Comparison of ENCODE assay signal across 9 mouse cellular contexts in genomic region chr2:125506316-125507054, GRCm38 (mm10). TPM values are rescaled to one million over a fixed set of nuclear protein-coding genes. Genes with fewer than 3 reads are reported as not detected.
A peak's percentile ranks its signal among the peaks of the same experiment; 100 is the strongest.
DNase-seq lines count a peak whose midpoint lies in the region; ATAC-seq lines count a peak whose summit lies in the region.
"Had no signal": no experiment of that assay in that cellular context is flagged by ENCODE, and none has a peak within 500 bp of the region (broad histone marks: within the 10 kb centered on the region; RNA-seq: fewer than 3 reads in every experiment).

No protein-coding gene starts in this region.

- H3K36me3 ChIP-seq in embryonic facial prominence, embryonic 10.5 days (replicated peaks), result peaks cover 8% of the 10 kb centered on the region; the same call in 1 of the 2 replicates
- H3K36me3 ChIP-seq in heart, embryonic 13.5 days, result peaks cover 10% of the 10 kb centered on the region
- H3K36me3 ChIP-seq in stomach, embryonic 15.5 days, result no peaks in the 10 kb centered on the region

- peak overlapping the region; percentile 90 for H3K4me2 ChIP-seq in heart, embryonic 13.5 days
- H3K4me2 ChIP-seq in stomach, embryonic 15.5 days, result peak overlapping the region; percentile 89

- H3K27ac ChIP-seq in embryonic facial prominence, embryonic 10.5 days (replicated peaks), result peak overlapping the region; percentile 89
- peak overlapping the region; percentile 91 for H3K27ac ChIP-seq in heart, embryonic 13.5 days (replicated peaks)
- peak overlapping the region; percentile 94 for H3K27ac ChIP-seq in stomach, embryonic 15.5 days

- peaks cover 48% of the 10 kb centered on the region for H3K27me3 ChIP-seq in embryonic facial prominence, embryonic 10.5 days (replicated peaks; ENCODE audit: low read depth, poor library complexity, severe bottlenecking)
- 0 out of 2 replicates have a peak, but pooled peaks cover 9% of the 10 kb centered on the region for H3K27me3 ChIP-seq in heart, embryonic 13.5 days (replicated peaks)
- H3K27me3 ChIP-seq in stomach, embryonic 15.5 days (replicated peaks), result peaks cover 9% of the 10 kb centered on the region; the same call in 1 of the 2 replicates

- ATAC-seq in heart, embryonic 13.5 days (ENCODE audit: extremely low read depth, insufficient number of reproducible peaks, low FRiP score, low TSS enrichment), result peak; percentile 69
- peak; percentile 45 for ATAC-seq in megakaryocyte progenitor cell, adult 5-6 weeks (replicated peaks; ENCODE audit: poor library complexity)
- ATAC-seq in stomach, embryonic 15.5 days (ENCODE audit: insufficient read depth, low FRiP score, low read depth), result peak; percentile 85

- peak overlapping the region; percentile 74 for H3K4me3 ChIP-seq in embryonic facial prominence, embryonic 10.5 days
- H3K4me3 ChIP-seq in heart, embryonic 13.5 days, result peak overlapping the region; percentile 81
- H3K4me3 ChIP-seq in stomach, embryonic 15.5 days (replicated peaks), result peak overlapping the region; percentile 63

- under 1% methylated on average over 37 of the region's 37 CpGs for WGBS in embryonic facial prominence, embryonic 10.5 days
- under 1% methylated on average over 37 of the region's 37 CpGs for whole genome bisulfite sequencing in heart, embryonic 13.5 days
- 2% methylated on average over 37 of the region's 37 CpGs for WGBS in stomach, embryonic 15.5 days

- DNase-seq in retina, embryonic 14.5 days (ENCODE audit: low spot score), result peak; percentile 78
- DNase-seq in retina, postnatal 1 day, result no peak
- no peak for DNase-seq in embryonic facial prominence, embryonic 10.5 days (ENCODE audit: low spot score)
- DNase-seq in kidney, postnatal 25 days, result peak; percentile 44 to 56
- DNase-seq in layer of hippocampus, adult 11-12 months (ENCODE audit: low spot score), result no peak

- peaks cover 2% of the 10 kb centered on the region; the same call in 1 of the 2 replicates for H3K9me3 ChIP-seq in embryonic facial prominence, embryonic 10.5 days
- H3K9me3 ChIP-seq in heart, embryonic 13.5 days, result no peaks in the 10 kb centered on the region
- H3K9me3 ChIP-seq in stomach, embryonic 15.5 days, result no peaks in the 10 kb centered on the region

- peak overlapping the region; percentile 88 for H3K9ac ChIP-seq in heart, embryonic 13.5 days
- H3K9ac ChIP-seq in stomach, embryonic 15.5 days, result peak overlapping the region; percentile 81

- peaks cover 51% of the 10 kb centered on the region for H3K4me1 ChIP-seq in embryonic facial prominence, embryonic 10.5 days
- peaks cover 23% of the 10 kb centered on the region for H3K4me1 ChIP-seq in heart, embryonic 13.5 days
- 0 out of 2 replicates have a peak, but pooled peaks cover 4% of the 10 kb centered on the region for H3K4me1 ChIP-seq in stomach, embryonic 15.5 days

RNA-seq across cellular contexts. Expression of gene Fbn1, which starts 1.3 kb away (rescaled TPM):
- 6.8 and 8.1 TPM in 2 replicates for polyA plus RNA-seq in embryonic facial prominence, embryonic 10.5 days (2016; fragmentation: Nextera tagmentation; extraction: Ambion mirVana)
- 16.8 and 19.3 TPM in 2 replicates for polyA plus RNA-seq in heart, embryonic 13.5 days (2015; fragmentation: Nextera tagmentation; extraction: Ambion mirVana)
- total RNA-seq in megakaryocyte progenitor cell, adult 5-6 weeks (2015), result 0.05 and 0.10 TPM in 2 replicates
- 0.17 and 0.20 TPM in 2 replicates for total RNA-seq in megakaryocyte progenitor cell, adult 5-6 weeks (2017)
- polyA plus RNA-seq in stomach, embryonic 15.5 days (2015; fragmentation: Nextera tagmentation; extraction: Ambion mirVana), result 25.9 and 27.9 TPM in 2 replicates

RNA-seq across cellular contexts. Expression of gene Gm9913, which starts 1.6 kb away (rescaled TPM):
- polyA plus RNA-seq in embryonic facial prominence, embryonic 10.5 days (2016; fragmentation: Nextera tagmentation; extraction: Ambion mirVana), result 0.09 and 0.20 TPM in 2 replicates
- polyA plus RNA-seq in heart, embryonic 13.5 days (2015; fragmentation: Nextera tagmentation; extraction: Ambion mirVana), result 0.17 and 0.32 TPM in 2 replicates
- not detected in 2 replicates for total RNA-seq in megakaryocyte progenitor cell, adult 5-6 weeks (2015)
- not detected in 2 replicates for total RNA-seq in megakaryocyte progenitor cell, adult 5-6 weeks (2017)
- 0.45 and 0.67 TPM in 2 replicates for polyA plus RNA-seq in stomach, embryonic 15.5 days (2015; fragmentation: Nextera tagmentation; extraction: Ambion mirVana)
- total RNA-seq: neutrophil, adult 5-6 weeks had no signal

Comparison
In these comparisons a context has a peak if more than half of its experiments do, and no peak if none do; other contexts are left out.
1. DNase-seq: peak in retina, embryonic 14.5 days (single experiment) and kidney, postnatal 25 days (2 of 2); none in retina, postnatal 1 day (single experiment), embryonic facial prominence, embryonic 10.5 days (single experiment) and layer of hippocampus, adult 11-12 months (single experiment).
2. Peak in every context shown above with its lines, with median percentiles within 50 percentile points of each other: H3K27ac ChIP-seq, H3K4me3 ChIP-seq and ATAC-seq.